In the genomic region with DNA sequence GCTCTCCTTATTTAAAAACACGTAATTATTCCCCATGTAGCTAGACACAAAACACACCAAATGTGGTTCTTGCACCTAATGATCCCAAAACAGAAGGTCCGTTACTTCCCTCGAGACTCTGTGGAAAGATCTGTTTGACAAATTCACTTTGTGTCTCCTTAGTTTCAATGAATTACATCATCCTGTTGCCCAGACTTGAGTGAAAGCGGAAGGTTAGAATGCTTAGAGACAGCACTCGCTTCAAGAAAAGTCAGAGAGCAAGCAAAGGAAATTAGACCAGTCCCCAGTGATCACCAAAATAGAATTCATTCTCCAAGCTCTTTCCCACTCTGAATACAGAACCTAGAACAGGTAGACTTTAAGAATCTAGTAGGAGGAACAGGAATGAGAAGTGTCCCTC, we compare ENCODE assay signal across 1 mouse cellular context.
TF ChIP-seq lines count a peak whose summit lies in the region.

No protein-coding gene starts in this region.

TF ChIP-seq in MEL, 35 proteins besides CTCF, POLR2A, EP300 and RAD21 (continued from another document):
- TF ChIP-seq GATA1 (IDR thresholded peaks at IDR 0.05; ENCODE audit: low read depth, low read length): no peak
- TF ChIP-seq MXI1 (IDR thresholded peaks at IDR 0.05; ENCODE audit: low read depth, low read length): no peak
- TF ChIP-seq POLR2AphosphoS5 (IDR thresholded peaks at IDR 0.05; ENCODE audit: borderline replicate concordance, low read depth, low read length): no peak
- no peak for TF ChIP-seq MYB (IDR thresholded peaks at IDR 0.05; ENCODE audit: low read depth, low read length)
- TF ChIP-seq MEF2A (IDR thresholded peaks at IDR 0.05; ENCODE audit: extremely low read depth, insufficient replicate concordance, low read depth, low read length, poor library complexity, severe bottlenecking): no peak
- no peak for TF ChIP-seq NRF1 (IDR thresholded peaks at IDR 0.05; ENCODE audit: insufficient read depth, low read depth, low read length, poor library complexity, severe bottlenecking)
- TF ChIP-seq HCFC1 (IDR thresholded peaks at IDR 0.05; ENCODE audit: low read depth, low read length): no peak
- no peak for TF ChIP-seq CHD1 (IDR thresholded peaks at IDR 0.05; ENCODE audit: low read depth, low read length)
TF ChIP-seq in MEL: peak in this region for 0.
